Mouse (Mus musculus) forebrain, embryonic 14.5 days (tissue): Measurements from ENCODE around the gene Pdcd5. TPM values are rescaled to one million over a fixed set of nuclear protein-coding genes. Genes with fewer than 3 reads are reported as not detected.

Source experiments
- ATAC-seq: fragments of 200-750 bp; cut with Nextera tagmentation; 2 replicates; pipeline ENCODE4 v1.8.0; 2017; ENCODE audit warnings: mild to moderate bottlenecking, moderate library complexity
- DNase-seq: peaks from one replicate; pipeline ENCODE4 v3.0.0-alpha.2; 2015; ENCODE audit warnings: low spot score
- H3K27ac ChIP-seq: fragments of 300-500 bp; sonication (generic); 2 replicates; pipeline ENCODE4 v1.5.1; 2014; ENCODE audit warnings: low read depth, mild to moderate bottlenecking, control low read depth, low read length, moderate library complexity
- H3K27me3 ChIP-seq: fragments of 300-500 bp; sonication (generic); replicated peaks from 2 replicates; pipeline ENCODE4 v1.6.1; 2014; ENCODE audit warnings: low read length, control low read depth, mixed read lengths; ENCODE audit not compliant: control insufficient read depth, insufficient read depth
- H3K36me3 ChIP-seq: fragments of 300-500 bp; sonication (generic); 2 replicates; pipeline ENCODE4 v1.6.1; 2014; ENCODE audit warnings: low read length, control low read depth; ENCODE audit not compliant: control insufficient read depth, insufficient read depth
- H3K4me1 ChIP-seq: fragments of 300-500 bp; sonication (generic); 2 replicates; pipeline ENCODE4 v1.6.1; 2014; ENCODE audit warnings: antibody characterized with exemption, low read length, control low read depth; ENCODE audit not compliant: control insufficient read depth, insufficient read depth
- H3K4me2 ChIP-seq: fragments of 300-500 bp; sonication (generic); 2 replicates; pipeline ENCODE4 v1.6.1; 2014; ENCODE audit warnings: mild to moderate bottlenecking, control low read depth, low read length
- H3K4me3 ChIP-seq: fragments of 300-500 bp; sonication (generic); 2 replicates; pipeline ENCODE4 v1.5.1; 2014; ENCODE audit warnings: low read depth, low read length, control low read depth
- H3K9ac ChIP-seq: fragments of 300-500 bp; sonication (generic); 2 replicates; pipeline ENCODE4 v1.6.1; 2014; ENCODE audit warnings: mild to moderate bottlenecking, low read length, control low read depth, moderate library complexity
- H3K9me3 ChIP-seq: fragments of 300-500 bp; sonication (generic); replicated peaks from 2 replicates; pipeline ENCODE4 v1.6.1; 2016; ENCODE audit warnings: low read length, control low read depth, mixed read lengths; ENCODE audit not compliant: control insufficient read depth
- WGBS: fragments of 180-500 bp; shearing (Covaris S2); extraction: QIAGEN DNeasy Blood & Tissue Kit; methylation state at CpG from one replicate; pipeline ENCODE4 v1.1.7; 2014; 5-methylcytosine and 5-hydroxymethylcytosine counted together
- polyA plus RNA-seq: library from polyadenylated mRNA; unstranded; fragments of >200 nt; fragmentation: Nextera tagmentation; extraction: Ambion mirVana; gene quantifications from 2 replicates; pipeline ENCODE4 v1.2.1, GENCODE M21; 2014

The Pdcd5 gene
- polyA plus RNA-seq, 1 experiment from 2014 or later = 268 TPM

GRCm38 (mm10) chr7:35650716-35651410 lies 3.5 kb upstream of the Pdcd5 start:
- ATAC-seq = no peak
- no peak overlapping the region for H3K4me3 ChIP-seq
- H3K27me3 ChIP-seq = no peaks in the 10 kb centered on the region
- H3K4me2 ChIP-seq = no peak overlapping the region
- WGBS = 70% methylated on average over 11 of the region's 11 CpGs
- H3K9ac ChIP-seq = no peak overlapping the region
- no peaks in the 10 kb centered on the region for H3K36me3 ChIP-seq
- peaks cover 4% of the 10 kb centered on the region; the same call in 1 of the 2 replicates for H3K4me1 ChIP-seq
- no peak overlapping the region for H3K27ac ChIP-seq
- DNase-seq = peak; percentile 54
- no peaks in the 10 kb centered on the region for H3K9me3 ChIP-seq

GRCm38 (mm10) chr7:35649071-35649470 lies 1.8 kb upstream of the Pdcd5 start:
- Histone ChIP-seq H3K4me3 (no peak overlapping the region), H3K4me1 (peaks cover 4% of the 10 kb centered on the region; the same call in 1 of the 2 replicates), H3K27ac (no peak overlapping the region), H3K9me3 (no peaks in the 10 kb centered on the region), H3K4me2 (no peak overlapping the region), H3K27me3 (no peaks in the 10 kb centered on the region), H3K9ac (no peak overlapping the region), H3K36me3 (peaks cover 18% of the 10 kb centered on the region)
- ATAC-seq = no peak
- no peak for DNase-seq
- 44% methylated on average over 3 of the region's 3 CpGs for WGBS

- Histone ChIP-seq H3K9me3 (no peaks in the 10 kb centered on the region), H3K4me1 (peaks cover 4% of the 10 kb centered on the region; the same call in 1 of the 2 replicates), H3K27ac (no peak overlapping the region), H3K4me3 (no peak overlapping the region), H3K4me2 (no peak overlapping the region), H3K9ac (no peak overlapping the region), H3K27me3 (no peaks in the 10 kb centered on the region), H3K36me3 (peaks cover 24% of the 10 kb centered on the region)
- no peak for DNase-seq
- ATAC-seq = no peak
- 70% methylated on average over 9 of the region's 9 CpGs for WGBS
These were observed 1.1 kb upstream of the Pdcd5 start for GRCm38 (mm10) chr7:35648239-35649069.

GRCm38 (mm10) chr7:35646317-35647081 lies 822 bp downstream of the Pdcd5 start:
- peak overlapping the region; percentile 86 for H3K9ac ChIP-seq
- peaks cover 4% of the 10 kb centered on the region; the same call in 1 of the 2 replicates for H3K4me1 ChIP-seq
- WGBS = 11% methylated on average over 34 of the region's 34 CpGs
- ATAC-seq (peak; percentile 61), DNase-seq (no peak)
- peaks cover 42% of the 10 kb centered on the region for H3K36me3 ChIP-seq
- H3K27ac ChIP-seq = peak overlapping the region; percentile 60; the same call in 1 of the 2 replicates
- peak overlapping the region; percentile 77 for H3K4me2 ChIP-seq
- H3K27me3 ChIP-seq = no peaks in the 10 kb centered on the region
- no peaks in the 10 kb centered on the region for H3K9me3 ChIP-seq
- peak overlapping the region; percentile 82 for H3K4me3 ChIP-seq

- ATAC-seq (no peak), DNase-seq (no peak)
- Histone ChIP-seq H3K4me3 (no peak overlapping the region), H3K9me3 (no peaks in the 10 kb centered on the region), H3K9ac (no peak overlapping the region), H3K4me2 (no peak overlapping the region), H3K27me3 (no peaks in the 10 kb centered on the region), H3K27ac (no peak overlapping the region), H3K36me3 (peaks cover 86% of the 10 kb centered on the region), H3K4me1 (no peaks in the 10 kb centered on the region)
- WGBS = 86% methylated on average over 6 of the region's 6 CpGs
These were observed 7.2 kb downstream of the Pdcd5 start for GRCm38 (mm10) chr7:35640072-35640471.

- Histone ChIP-seq H3K9me3 (no peaks in the 10 kb centered on the region), H3K36me3 (peaks cover 64% of the 10 kb centered on the region), H3K27ac (no peak overlapping the region), H3K9ac (no peak overlapping the region), H3K4me1 (no peaks in the 10 kb centered on the region), H3K27me3 (no peaks in the 10 kb centered on the region), H3K4me3 (no peak overlapping the region), H3K4me2 (no peak overlapping the region)
- DNase-seq (no peak), ATAC-seq (no peak)
- WGBS = 97% methylated on average over 9 of the region's 9 CpGs
These were observed 10.4 kb downstream of the Pdcd5 start for GRCm38 (mm10) chr7:35636874-35637273.

GRCm38 (mm10) chr7:35636229-35636628 lies 11.1 kb downstream of the Pdcd5 start:
- H3K4me3 ChIP-seq = no peak overlapping the region
- 75% methylated on average over 6 of the region's 6 CpGs for WGBS
- H3K4me1 ChIP-seq = no peaks in the 10 kb centered on the region
- H3K27me3 ChIP-seq = no peaks in the 10 kb centered on the region
- peaks cover 63% of the 10 kb centered on the region for H3K36me3 ChIP-seq
- no peak overlapping the region for H3K27ac ChIP-seq
- H3K9me3 ChIP-seq = no peaks in the 10 kb centered on the region
- DNase-seq (peak; percentile 66), ATAC-seq (no peak)
- H3K9ac ChIP-seq = no peak overlapping the region
- no peak overlapping the region for H3K4me2 ChIP-seq

- WGBS = 70% methylated on average over 5 of the region's 5 CpGs
- H3K9ac ChIP-seq = no peak overlapping the region
- DNase-seq = peak; percentile 10
- no peak overlapping the region for H3K4me3 ChIP-seq
- peaks cover 58% of the 10 kb centered on the region for H3K36me3 ChIP-seq
- no peaks in the 10 kb centered on the region for H3K9me3 ChIP-seq
- no peaks in the 10 kb centered on the region for H3K4me1 ChIP-seq
- no peak overlapping the region for H3K27ac ChIP-seq
- no peak for ATAC-seq
- no peaks in the 10 kb centered on the region for H3K27me3 ChIP-seq
- H3K4me2 ChIP-seq = no peak overlapping the region
These were observed 18.8 kb downstream of the Pdcd5 start for GRCm38 (mm10) chr7:35628496-35628895.
